Mouse (Mus musculus): Measurements from ENCODE around the gene Adgrg5. TPM values are rescaled to one million over a fixed set of nuclear protein-coding genes. Genes with fewer than 3 reads are reported as not detected.

Gene Adgrg5
- total RNA-seq, 2 experiments from 2014 or later = 1.4 to 1.6 TPM

DNA sequence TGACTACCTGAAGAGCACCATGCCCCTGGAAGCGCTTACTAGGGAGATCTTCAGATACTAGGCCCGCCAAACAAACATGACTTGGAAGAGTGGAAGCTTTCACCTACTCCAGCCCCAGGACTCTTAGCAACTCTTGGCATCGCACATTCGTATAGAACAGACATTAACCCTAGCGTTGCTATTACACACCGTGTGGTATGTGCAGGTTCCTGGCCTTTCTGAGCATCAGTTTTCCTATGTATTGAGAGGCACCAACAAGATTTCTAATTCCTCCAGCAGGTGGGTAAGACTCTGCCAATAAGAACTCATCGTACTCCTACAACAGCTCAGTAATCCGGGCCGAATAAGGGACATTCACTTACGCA, 6.6 kb upstream of the Adgrg5 start:
- DNase-seq (ENCODE audit: low spot score in 2 of 2) = no peak

DNA sequence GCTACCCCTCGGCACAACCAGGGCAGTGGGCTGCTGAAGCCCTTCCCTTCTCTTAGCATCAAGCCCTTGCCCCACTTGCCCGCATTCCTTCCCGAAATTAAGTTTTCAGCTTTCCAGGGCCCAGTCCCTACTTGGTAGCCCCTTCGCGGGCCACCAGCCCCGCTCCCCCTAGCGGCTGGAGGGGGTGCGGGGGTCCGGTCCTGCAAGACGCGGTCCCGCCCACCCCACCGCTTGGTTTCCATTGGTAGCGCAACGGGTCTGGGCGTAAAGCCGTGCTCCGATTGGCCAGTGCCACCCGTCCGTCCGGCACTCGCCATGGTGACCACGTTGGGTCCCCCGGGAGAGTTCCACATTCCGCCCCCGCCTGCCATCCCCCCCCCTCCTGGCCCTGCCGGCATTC, 6.1 kb upstream of the Adgrg5 start:
- DNase-seq (ENCODE audit: low spot score in 2 of 2) = peak; percentile 88 to 89

DNA sequence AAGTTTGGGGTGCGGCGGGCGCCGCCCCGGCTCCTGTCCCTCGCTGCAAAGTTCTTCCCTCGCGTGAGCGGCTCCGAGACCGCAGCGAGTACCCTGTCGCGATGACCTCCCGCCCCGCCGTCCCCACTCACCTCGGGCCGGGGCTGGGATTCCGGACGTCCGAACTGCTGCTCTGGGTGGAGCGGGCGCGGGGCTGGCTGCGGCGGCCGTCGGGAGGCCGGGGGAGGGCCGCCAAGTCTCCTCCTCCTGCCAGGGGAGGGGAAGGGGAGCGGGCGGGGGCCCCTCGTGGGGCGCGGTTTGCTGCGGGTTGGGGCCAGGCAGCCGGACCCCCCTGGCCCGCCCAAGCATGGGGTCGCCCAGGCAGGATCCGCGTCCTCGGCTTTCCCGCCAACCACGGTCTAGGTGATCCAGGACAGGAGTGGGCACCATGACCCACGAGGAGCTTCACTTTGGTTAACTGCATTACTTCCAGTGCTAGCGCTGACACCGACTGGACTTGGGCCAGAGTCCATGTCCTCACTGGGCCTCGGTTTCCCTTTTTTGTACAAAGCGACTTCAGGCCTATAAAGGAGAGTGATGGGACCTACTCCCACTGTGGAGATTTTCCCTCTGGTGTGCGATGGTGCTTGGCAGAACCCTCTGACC, 5.5 kb upstream of the Adgrg5 start, which contains the start of gene Ccdc102a:
TSS of gene Ccdc102a (minus strand) at position 248 of the 645 bp plus-strand sequence.
- peak; percentile 61 to 64 for DNase-seq (ENCODE audit: low spot score in 2 of 2)

DNA sequence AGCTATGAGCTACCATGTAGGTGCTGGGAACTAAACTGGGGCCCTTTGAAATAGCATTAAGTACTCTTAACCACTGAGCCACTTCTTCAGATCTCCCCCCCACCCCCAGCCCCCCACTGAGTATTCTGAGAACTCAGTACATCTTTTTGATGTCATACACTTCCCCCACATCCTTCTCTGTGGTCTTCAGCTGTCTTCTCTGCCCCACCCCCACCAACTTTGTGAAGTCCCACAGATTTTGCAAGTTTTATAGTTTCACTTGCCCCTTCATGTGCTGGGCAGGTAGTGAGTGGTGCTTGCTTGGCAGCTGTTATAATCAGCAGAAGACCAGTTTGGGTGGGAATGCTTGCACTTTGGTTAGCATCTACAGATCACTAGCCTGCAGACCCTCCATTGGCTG, 4.2 kb upstream of the Adgrg5 start:
- no peak for DNase-seq (ENCODE audit: low spot score in 2 of 2)

DNA sequence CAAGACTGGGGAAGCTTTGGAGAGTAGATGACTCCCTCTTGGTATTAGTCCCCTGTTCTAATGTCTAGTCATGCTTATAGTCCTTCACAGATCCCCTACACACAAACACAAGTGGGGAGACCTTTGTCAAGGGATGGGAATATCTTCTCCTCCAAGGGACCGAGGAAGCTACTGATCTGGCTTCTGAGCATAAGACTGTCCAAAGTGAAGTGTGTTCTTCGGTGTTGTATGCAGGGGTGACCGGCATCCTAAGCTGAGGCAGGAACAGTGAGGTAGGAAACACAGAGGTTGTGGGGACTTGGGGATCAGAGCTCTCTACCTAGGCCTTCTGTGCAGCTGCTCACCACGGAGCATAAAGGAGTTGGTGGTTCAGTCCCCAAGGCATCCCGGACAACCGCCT, 1.3 kb upstream of the Adgrg5 start:
- no peak for DNase-seq (ENCODE audit: low spot score in 2 of 2)

DNA sequence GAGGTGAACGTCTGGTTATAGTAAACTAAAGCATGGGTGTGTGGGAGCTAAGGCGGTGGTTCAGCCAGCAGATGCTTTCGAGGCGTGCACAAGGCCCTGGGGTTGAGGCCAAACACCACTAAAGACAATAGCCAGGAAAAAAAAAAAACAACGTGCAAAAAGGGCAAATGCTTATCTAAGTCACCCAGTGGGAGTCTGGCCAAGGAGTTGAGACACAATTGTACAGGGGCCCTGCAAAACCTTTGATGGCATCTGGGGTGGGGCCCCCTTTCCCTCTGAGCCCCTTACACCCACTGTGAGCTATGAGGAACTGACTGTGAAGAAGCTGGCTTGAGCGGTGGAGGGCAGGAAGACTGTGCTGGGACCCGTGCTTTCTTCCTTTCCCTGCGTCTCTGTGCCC, 892 bp upstream of the Adgrg5 start:
- DNase-seq (ENCODE audit: low spot score in 2 of 2) = no peak

DNA sequence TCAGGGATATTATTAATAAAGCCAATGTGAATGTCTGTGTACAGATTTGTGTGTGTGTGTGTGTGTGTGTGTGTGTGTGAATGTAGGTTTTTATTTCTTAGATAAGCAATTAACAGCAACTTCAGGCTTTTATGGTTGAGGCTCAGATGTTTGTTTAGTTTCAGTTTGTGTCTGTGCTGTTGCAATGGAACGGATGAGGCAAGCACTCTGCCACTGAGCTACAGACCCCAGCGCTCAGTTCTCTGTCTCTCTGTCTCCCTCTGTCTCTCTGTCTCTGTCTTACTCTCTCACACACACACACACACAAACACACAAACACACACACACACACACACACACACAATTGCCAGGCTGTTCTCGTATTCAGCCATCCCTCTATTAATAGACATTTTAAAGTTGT, 4.7 kb downstream of the Adgrg5 start:
- no peak for DNase-seq (ENCODE audit: low spot score in 2 of 2)

DNA sequence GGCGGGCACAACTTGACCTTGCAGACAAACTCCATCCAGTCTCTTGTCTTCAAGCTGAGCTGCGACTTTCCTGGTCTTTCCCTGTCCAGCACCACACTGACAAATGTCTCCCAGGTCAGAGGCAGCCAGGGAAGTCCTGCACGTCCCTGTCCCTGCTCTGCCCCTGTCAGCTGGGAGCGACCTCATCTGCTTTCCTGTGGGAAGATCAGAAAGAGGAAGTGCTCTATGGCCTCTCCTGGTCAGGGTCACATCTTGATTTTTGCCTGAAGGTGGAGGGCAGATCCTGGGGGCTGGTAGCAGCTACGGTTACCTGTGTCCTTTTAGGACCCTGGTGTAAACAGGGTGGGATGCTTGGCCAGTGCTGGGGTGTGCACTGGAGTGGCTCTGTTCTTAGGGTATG, 10.4 kb downstream of the Adgrg5 start:
- no peak for DNase-seq (ENCODE audit: low spot score in 2 of 2)

DNA sequence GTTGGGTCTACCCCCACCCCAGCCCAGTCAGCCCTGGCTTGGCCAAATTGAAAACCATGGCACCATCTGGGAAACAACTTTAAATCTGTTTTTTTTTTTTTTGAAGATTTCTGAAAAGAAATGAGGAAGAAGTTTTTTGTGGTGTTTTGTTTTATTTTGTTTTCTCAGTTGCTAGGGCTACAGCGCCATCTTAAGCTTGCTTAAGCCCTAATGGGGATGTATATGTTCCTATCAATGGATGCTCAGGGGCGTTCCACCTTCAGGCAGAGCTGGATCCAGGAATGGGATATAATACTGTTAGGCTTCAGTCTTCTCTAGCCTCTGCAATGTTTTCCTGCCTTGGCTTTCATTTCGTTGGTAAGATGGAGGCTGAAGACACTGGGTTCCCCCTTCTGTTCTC, 11.7 kb downstream of the Adgrg5 start:
- no peak for DNase-seq (ENCODE audit: low spot score in 2 of 2)

DNA sequence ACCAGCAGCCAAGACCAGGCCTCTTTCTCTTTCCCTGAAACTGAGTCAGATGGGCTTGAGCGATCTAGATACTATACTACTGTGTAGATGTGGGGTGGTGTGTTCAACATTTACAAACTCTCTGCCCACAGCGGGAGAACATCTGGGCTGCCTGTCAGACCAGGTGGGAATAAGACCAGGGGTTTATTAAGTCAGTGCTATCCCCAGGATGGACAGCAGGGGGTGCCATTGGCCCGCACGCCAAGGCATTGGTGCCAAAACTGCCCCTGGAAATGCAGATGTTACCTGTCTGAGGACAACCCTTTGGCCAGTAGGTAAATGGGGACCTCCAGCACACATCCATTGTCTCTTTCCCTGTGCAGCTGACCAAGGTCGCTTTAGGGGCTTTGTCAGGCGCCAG, 19.1 kb downstream of the Adgrg5 start:
- DNase-seq (ENCODE audit: low spot score in 2 of 2) = peak; percentile 64 to 72

DNA sequence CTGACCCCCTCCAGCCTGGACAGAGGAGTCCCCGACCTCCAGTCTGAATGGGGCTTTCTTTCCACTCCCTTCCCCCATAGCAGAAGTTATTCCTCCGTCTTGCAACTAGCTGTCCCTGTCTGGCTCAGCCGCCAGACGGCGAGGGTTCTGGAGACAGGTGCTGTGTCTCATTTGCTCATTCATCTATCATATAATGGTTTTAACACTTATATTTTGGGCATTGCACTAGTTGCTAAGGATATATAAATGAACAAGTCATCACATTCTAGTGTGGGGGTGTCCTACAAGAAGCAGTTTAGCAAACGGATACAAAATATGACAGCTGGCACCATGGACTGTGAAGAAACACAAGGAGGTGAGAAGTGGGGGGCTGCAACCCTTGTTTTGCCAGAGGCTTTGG, 21.7 kb downstream of the Adgrg5 start:
- DNase-seq (ENCODE audit: low spot score in 2 of 2) = no peak

DNA sequence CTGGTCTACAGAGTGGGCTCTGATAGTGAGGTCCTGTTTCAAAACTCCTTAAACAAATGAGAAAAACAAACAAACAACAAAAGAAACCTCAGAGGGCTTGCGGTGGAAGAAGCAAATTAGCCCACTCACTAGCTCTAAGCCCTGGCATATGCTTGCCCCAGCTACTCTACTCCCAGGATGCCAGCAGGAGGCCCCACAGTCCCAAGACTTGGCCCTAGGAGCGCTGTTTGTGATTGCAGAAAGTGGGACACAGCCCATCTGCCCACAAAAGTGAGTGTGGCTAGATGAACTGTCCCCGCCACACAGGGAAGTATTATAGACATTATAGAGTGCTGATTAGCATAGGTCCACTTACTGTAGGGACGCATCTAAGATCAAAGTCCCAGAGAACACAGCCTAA, 24.9 kb downstream of the Adgrg5 start:
- DNase-seq (ENCODE audit: low spot score in 2 of 2) = no peak

DNA sequence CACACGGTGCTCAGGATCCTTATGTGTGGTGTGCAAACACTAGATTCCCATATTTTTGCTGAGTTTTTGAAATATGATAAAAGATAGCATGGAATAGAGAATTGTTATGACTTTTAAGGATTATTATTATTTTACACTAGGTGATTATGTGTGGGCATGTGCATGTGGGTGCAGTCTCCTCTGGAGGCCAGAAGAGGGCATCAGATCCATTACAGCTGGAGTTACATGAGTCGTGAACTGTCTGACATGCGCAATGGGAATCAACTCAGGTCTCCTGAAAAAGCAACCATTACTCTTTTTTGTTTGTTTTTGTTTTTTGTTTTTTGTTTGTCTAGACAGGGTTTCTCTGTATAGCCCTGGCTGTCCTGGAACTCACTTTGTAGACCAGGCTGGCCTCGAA, 25.5 kb downstream of the Adgrg5 start:
- no peak for DNase-seq (ENCODE audit: low spot score in 2 of 2)

DNA sequence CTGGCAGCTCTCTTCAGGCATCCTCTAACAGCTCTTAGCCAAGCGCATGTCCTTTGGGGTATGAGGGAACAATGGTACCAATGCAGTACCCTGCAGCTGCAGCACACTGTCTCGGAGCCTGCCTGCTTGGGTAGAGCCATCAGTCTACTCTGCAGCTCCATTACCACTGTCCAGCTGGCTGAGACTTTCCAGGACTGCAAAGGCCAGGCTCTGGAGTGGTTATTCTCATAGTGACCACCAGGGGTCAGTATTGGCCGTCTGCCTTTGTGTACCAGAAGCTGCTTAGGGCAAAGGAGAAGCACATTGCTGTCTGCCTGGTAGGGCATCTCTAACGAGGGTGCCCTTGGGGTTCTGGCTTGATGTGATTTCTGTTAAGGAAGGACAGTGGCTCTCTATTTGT, 26.6 kb downstream of the Adgrg5 start:
- peak; percentile 68 for DNase-seq (ENCODE audit: low spot score in 2 of 2)

DNA sequence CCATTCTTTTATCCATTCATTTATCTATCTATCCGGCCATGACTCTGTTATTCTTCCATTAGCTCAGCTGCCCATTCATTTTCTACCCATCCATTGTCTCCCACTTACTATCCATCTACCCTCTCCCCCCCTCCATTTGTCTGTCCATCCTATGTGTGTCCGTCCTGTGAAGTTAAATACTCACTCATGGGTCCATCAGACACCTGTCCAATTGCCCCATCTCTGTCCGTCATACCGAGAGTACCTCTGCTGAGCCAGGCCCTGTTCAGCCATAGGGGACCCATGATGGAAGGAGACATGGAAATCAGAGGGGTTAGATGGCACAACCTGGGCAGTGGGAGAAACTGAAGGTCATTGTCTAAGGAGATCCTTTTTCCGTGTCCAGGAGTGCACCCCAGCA, 27.0 kb downstream of the Adgrg5 start:
- no peak for DNase-seq (ENCODE audit: low spot score in 2 of 2)

DNA sequence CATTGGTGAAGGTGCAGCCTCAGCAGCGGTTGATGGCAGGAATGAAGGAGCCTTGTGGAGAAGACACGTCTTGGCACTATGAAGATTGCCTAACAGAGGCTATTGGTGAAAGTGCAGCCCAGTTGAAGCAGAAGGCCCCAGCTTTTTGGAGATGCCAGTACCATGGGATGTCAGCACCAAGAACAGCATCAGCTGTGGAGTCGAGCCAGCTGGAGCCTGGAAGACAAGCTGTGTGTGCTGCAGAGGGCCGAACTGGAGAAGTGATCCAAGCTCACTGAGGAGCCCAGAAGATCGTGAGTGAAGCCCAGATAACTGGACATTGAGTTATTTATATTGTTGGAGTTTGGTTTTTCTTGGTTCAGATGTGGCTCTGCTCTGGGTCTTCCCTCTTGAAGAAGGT, 28.6 kb downstream of the Adgrg5 start:
- DNase-seq (ENCODE audit: low spot score in 2 of 2) = no peak

DNA sequence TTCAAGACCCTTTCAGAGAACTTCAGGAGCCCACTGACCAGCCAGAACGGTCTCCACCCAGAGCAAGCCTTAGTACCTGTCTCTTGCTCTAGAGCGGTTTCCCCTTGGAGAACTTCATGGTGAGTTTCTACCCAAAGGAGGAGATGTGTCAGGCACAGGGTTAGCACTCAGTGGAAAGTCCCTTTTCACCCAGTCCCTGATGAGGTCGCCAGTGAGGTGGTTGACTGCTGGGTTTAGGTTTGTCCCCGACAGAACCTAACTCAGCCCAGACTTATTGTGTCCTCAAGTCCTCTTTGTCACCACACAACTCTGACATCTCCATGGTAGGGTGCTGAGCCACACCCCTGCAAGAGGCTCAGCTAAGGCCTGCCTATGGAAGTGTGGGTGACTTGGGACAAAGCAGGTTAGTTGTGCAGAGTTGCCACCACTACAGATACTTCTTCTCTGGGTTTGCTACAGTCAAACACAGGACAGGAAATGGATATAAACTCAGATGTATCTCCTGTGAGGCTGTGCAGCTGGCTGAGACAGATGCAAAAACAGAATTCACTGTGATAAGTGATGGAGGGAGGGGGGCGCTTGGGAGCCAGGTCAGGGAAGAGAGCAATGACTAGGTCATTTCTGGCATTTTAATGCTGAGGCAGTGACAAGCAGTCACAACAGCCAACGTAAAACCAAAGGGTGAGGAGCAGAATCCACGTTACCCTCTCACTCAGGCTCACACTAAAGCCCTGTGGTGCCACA, 30.3 kb downstream of the Adgrg5 start:
- DNase-seq (ENCODE audit: low spot score in 2 of 2) = no peak

DNA sequence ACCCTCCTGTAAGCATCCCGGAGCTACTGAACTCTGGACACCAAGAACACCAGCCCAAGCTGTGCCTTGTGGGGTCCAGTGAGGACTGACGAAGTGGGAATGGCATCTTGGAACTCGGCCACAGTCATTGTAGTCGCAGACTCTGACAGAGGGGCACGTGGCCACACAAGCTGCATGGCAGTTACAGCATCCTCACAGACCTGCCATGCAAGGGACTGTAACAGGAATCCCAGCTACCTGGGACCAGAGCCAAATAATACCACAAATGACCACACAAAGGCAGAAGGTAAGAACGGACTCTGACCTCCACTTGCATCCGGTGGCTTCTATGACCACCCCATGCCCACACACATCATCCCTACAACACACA, 30.9 kb downstream of the Adgrg5 start:
- DNase-seq (ENCODE audit: low spot score in 2 of 2) = no peak

DNA sequence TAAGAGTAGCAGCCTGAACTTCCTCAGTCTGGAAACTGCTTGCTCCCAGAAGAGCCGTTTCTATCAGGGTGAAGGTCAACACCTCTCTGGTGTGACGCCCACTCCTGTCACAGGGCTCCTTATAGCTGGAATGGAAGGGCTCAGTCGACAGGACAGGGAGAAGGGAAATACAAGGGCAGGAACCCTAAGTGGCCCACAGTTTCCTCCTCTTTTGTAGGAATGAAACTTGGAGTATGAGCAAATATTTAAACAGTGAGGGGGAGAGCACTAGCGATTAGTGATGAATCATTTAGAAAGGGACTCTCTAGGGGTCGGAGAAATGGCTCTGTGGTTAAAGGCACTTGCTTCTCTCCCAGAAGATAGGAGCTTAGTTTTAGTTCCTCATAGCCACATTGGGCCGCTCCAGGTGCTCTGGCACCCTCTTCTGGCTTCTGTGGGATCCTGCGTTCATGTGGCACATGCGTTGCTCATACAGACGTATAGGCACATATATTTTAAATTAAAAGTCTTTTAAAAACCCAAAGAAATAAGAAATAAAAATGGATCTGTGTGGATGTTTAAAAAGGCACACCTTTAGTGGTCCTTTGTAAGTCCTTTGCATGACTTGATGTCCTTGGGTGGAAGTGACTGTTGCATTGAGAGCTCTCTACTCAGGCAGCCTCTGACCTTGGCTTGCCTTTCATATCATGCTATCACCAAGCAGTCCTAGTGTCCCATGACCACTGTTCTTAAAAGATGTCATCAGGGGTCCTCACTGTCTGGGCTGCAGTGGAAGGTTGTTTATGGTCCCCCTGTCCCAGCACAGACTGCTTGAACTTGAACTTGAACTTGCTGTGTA, 31.6 kb downstream of the Adgrg5 start:
- no peak for DNase-seq (ENCODE audit: low spot score in 2 of 2)

DNA sequence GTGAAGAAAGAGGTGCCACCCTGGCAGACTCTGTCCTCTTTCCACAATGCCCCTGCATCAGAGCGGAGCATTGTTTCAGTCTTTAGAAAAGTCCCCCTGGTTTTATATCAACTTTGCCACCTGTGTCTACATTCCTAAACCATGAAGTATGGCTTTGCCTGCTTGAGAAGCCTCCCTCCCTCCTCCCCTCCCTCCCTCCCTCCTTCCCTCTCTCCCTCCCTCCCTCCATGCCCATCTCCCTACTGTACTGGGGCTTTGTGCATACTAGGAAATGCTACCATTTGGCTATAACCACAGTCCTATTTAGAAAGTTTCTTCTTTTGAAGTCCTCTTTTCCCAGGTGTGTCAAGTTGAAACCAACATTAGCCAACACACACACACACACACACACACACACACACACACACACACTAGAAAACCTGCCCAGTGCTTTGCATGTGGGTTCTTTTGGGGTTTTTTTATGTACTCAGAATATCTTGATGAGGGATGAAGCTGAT, 32.6 kb downstream of the Adgrg5 start:
- DNase-seq (ENCODE audit: low spot score in 2 of 2) = no peak

DNA sequence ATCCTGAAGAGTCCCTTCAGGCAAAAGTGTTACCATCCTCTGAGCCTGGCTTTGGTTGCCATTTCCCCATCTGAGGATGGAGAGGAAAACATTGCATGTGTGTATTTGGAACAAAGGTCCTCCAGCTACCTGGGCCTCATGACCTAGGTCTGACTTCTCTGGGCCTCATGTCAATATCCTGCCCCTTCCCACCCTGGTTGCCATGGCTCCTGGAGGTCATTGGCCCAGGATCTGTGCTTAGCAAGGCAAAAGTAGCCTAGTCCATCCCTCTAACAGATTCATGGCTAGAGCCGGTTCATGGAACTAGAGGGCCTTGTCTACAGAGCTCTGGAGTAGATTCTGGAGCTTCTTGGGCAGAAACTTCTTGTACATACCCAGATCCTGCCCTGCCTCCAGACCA, 38.7 kb downstream of the Adgrg5 start:
- no peak for DNase-seq (ENCODE audit: low spot score in 2 of 2)

DNA sequence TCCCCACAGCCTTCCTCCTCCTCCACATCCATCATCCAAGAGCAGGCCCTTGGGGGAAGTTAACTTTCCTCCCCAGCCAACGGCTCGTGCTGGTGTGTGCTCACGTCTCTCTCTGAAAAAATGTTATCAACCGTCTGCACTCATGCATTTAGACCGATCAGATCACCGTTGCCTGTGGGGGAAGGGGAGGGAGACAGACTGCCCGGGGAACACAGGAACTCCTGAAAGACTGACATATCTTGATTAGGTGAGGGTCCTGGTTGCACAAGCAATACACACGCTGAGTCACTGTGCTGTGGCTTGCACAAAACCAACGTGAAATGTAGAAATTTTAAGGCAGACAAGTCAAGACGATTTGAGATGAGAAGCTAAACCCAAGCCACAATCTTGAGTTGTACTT, 41.3 kb downstream of the Adgrg5 start:
- no peak for DNase-seq (ENCODE audit: low spot score in 2 of 2)
